Mouse (Mus musculus) small intestine, adult 2 months (tissue): ENCODE results near the gene Bnip1. TPM values are rescaled to one million over a fixed set of nuclear protein-coding genes. Genes with fewer than 3 reads are reported as not detected.

Source experiments
- H3K27ac ChIP-seq: fragments of 200-500 bp; 2 replicates; pipeline ENCODE4 v1.5.1; 2012; ENCODE audit warnings: low read depth, low read length, control low read depth, inconsistent platforms; ENCODE audit not compliant: insufficient read depth
- H3K27me3 ChIP-seq: fragments of 200-500 bp; 2 replicates; pipeline ENCODE4 v1.6.1; 2012; ENCODE audit warnings: mild to moderate bottlenecking, moderate library complexity, low read length, inconsistent platforms; ENCODE audit not compliant: control insufficient read depth, insufficient read depth
- H3K36me3 ChIP-seq: fragments of 200-500 bp; 2 replicates; pipeline ENCODE4 v1.6.1; 2012; ENCODE audit warnings: mild to moderate bottlenecking, low read length, control low read depth, inconsistent platforms; ENCODE audit not compliant: control insufficient read depth, insufficient read depth
- H3K4me1 ChIP-seq: fragments of 200-500 bp; 2 replicates; pipeline ENCODE4 v1.6.1; 2012; ENCODE audit warnings: low read length, inconsistent platforms, mixed read lengths; ENCODE audit not compliant: control insufficient read depth, insufficient read depth, insufficient read length
- H3K4me3 ChIP-seq: fragments of 200-500 bp; 2 replicates; pipeline ENCODE4 v1.5.1; 2012; ENCODE audit warnings: low read depth, mild to moderate bottlenecking, control low read depth, inconsistent platforms, low read length, moderate library complexity
- CTCF ChIP-seq: fragments of 200-500 bp; IDR thresholded peaks from 2 replicates; pipeline ENCODE4 v1.5.1; 2012; ENCODE audit warnings: low read depth, mild to moderate bottlenecking, control low read depth, inconsistent platforms, low read length, moderate library complexity, mixed read lengths; ENCODE audit not compliant: insufficient replicate concordance, insufficient read length; ENCODE audit errors: extremely low read depth
- POLR2A ChIP-seq: fragments of 200-500 bp; IDR thresholded peaks from 2 replicates; pipeline ENCODE4 v1.6.1; 2012; ENCODE audit warnings: low read depth, mild to moderate bottlenecking, control low read depth, inconsistent platforms, low read length, moderate library complexity
- WGBS: fragments of 180-500 bp; shearing (Covaris S2); methylation state at CpG from one replicate; pipeline ENCODE4 v1.1.7; 2018; 5-methylcytosine and 5-hydroxymethylcytosine counted together
- polyA plus RNA-seq: library from polyadenylated mRNA; depleted of rRNA; stranded (reverse); fragments of >200 nt; gene quantifications from 2 replicates; pipeline ENCODE4 v1.2.3, GENCODE M21; 2012

Bnip1 gene
- polyA plus RNA-seq, 1 experiment, result 14.4 TPM

GRCm38 (mm10) chr17:26816810-26817209 is 35.9 kb downstream of the Bnip1 start:
- no peaks in the 10 kb centered on the region for H3K4me1 ChIP-seq
- H3K4me3 ChIP-seq, result no peak overlapping the region
- H3K27me3 ChIP-seq, result no peaks in the 10 kb centered on the region
- no peaks in the 10 kb centered on the region for H3K36me3 ChIP-seq
- WGBS, result 76% methylated on average over 6 of the region's 6 CpGs
- H3K27ac ChIP-seq, result no peak overlapping the region
- no peak for TF ChIP-seq POLR2A
- TF ChIP-seq CTCF, result no peak

GRCm38 (mm10) chr17:26817776-26818175 is 36.9 kb downstream of the Bnip1 start:
- no peak overlapping the region for H3K27ac ChIP-seq
- TF ChIP-seq POLR2A (no peak), CTCF (no peak)
- no peaks in the 10 kb centered on the region for H3K4me1 ChIP-seq
- no peaks in the 10 kb centered on the region for H3K27me3 ChIP-seq
- H3K4me3 ChIP-seq, result no peak overlapping the region
- H3K36me3 ChIP-seq, result no peaks in the 10 kb centered on the region

- H3K36me3 ChIP-seq, result no peaks in the 10 kb centered on the region
- no peaks in the 10 kb centered on the region for H3K4me1 ChIP-seq
- no peak overlapping the region for H3K27ac ChIP-seq
- 62% methylated on average over 17 of the region's 17 CpGs for WGBS
- H3K27me3 ChIP-seq, result peaks cover 6% of the 10 kb centered on the region; the same call in 1 of the 2 replicates
- TF ChIP-seq CTCF (no peak), POLR2A (no peak)
- no peak overlapping the region for H3K4me3 ChIP-seq
Measured at GRCm38 (mm10) chr17:26826131-26826530, 45.3 kb downstream of the Bnip1 start.

GRCm38 (mm10) chr17:26833806-26834205 is 52.9 kb downstream of the Bnip1 start:
- 85% methylated on average over 2 of the region's 2 CpGs for WGBS
- Histone ChIP-seq H3K27ac (no peak overlapping the region), H3K27me3 (peaks cover 41% of the 10 kb centered on the region), H3K36me3 (no peaks in the 10 kb centered on the region), H3K4me1 (no peaks in the 10 kb centered on the region), H3K4me3 (no peak overlapping the region)
- TF ChIP-seq POLR2A, result no peak
- no peak for TF ChIP-seq CTCF

- TF ChIP-seq CTCF, result no peak
- TF ChIP-seq POLR2A, result no peak
- Histone ChIP-seq H3K27me3 (peaks cover 48% of the 10 kb centered on the region), H3K36me3 (no peaks in the 10 kb centered on the region), H3K4me3 (no peak overlapping the region), H3K27ac (no peak overlapping the region), H3K4me1 (peaks cover 2% of the 10 kb centered on the region; the same call in 1 of the 2 replicates)
- WGBS, result 67% methylated on average over 5 of the region's 5 CpGs
Measured at GRCm38 (mm10) chr17:26834302-26834965, 53.6 kb downstream of the Bnip1 start.

GRCm38 (mm10) chr17:26834966-26835755 is 54.3 kb downstream of the Bnip1 start:
- WGBS, result 57% methylated on average over 9 of the region's 9 CpGs
- Histone ChIP-seq H3K36me3 (no peaks in the 10 kb centered on the region), H3K4me3 (no peak overlapping the region), H3K4me1 (peaks cover 3% of the 10 kb centered on the region; the same call in 1 of the 2 replicates), H3K27me3 (peaks cover 55% of the 10 kb centered on the region), H3K27ac (no peak overlapping the region)
- TF ChIP-seq CTCF (no peak), POLR2A (no peak)

- no peaks in the 10 kb centered on the region for H3K36me3 ChIP-seq
- TF ChIP-seq POLR2A, result no peak
- no peak for TF ChIP-seq CTCF
- H3K27ac ChIP-seq, result no peak overlapping the region
- no peak overlapping the region for H3K4me3 ChIP-seq
- H3K4me1 ChIP-seq, result peaks cover 3% of the 10 kb centered on the region; the same call in 1 of the 2 replicates
- 27% methylated on average over 8 of the region's 8 CpGs for WGBS
- H3K27me3 ChIP-seq, result peaks cover 61% of the 10 kb centered on the region
Measured at GRCm38 (mm10) chr17:26835956-26836355, 55.1 kb downstream of the Bnip1 start.
